Mouse (Mus musculus) c-Kit-positive CD71-positive TER-119-negative erythroid progenitor cells, embryonic 14.5 days (primary cell): ENCODE results near the gene Slc39a9.

ENCODE experiments used
- DNase-seq: peaks from one replicate; pipeline ENCODE4 v3.0.0-alpha.2; 2013; ENCODE audit warnings: low read depth

The Slc39a9 gene

GRCm38 (mm10) chr12:80719141-80719540 is 75.5 kb downstream of the Slc39a9 start:
- no peak for DNase-seq

DNA sequence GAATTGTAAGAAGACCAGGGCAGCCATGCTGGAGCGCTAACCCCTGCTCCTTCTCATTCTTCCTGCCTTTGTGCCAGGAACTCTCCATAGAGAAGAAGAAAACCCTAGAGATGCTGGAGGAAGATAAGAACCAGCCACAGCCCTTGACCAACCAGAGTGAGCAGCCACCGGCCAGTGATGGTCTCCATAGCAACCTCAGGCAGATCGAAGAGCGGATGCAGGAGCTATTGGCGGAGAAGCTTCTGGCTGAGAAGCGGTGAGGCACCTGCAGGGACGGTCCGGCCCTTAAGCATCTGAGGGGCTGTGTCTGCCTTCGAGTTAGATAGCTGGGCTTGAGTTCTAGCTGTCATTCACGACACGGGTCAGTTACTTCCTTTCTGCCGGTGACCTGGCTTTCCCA is 76.8 kb downstream of the Slc39a9 start:
- DNase-seq, result no peak

GRCm38 (mm10) chr12:80721458-80721857 is 77.8 kb downstream of the Slc39a9 start:
- no peak for DNase-seq

- DNase-seq, result peak; percentile 65
Measured at GRCm38 (mm10) chr12:80724853-80725559, 81.3 kb downstream of the Slc39a9 start.

DNA sequence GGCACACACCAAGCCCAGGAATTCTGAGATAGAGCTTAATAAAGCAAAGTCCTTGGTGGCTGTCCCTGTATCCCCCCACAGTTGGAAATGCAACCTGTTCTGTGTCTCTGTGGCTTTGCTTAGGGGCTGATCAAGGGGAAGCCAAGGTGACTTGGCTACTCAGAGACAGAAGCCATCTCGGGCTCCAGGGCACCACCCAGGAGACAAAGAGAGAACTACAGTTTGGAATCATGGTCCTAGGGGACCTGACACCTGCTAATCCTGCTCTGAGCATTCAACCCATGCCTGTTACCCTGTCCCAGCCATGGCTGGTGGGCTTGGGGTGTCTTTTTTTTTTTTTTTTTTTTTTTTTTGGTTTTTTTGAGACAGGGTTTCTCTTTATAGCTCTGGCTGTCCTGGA is 84.5 kb downstream of the Slc39a9 start:
- DNase-seq, result no peak

- DNase-seq, result no peak
Measured at GRCm38 (mm10) chr12:80728814-80729213, 85.1 kb downstream of the Slc39a9 start.

DNA sequence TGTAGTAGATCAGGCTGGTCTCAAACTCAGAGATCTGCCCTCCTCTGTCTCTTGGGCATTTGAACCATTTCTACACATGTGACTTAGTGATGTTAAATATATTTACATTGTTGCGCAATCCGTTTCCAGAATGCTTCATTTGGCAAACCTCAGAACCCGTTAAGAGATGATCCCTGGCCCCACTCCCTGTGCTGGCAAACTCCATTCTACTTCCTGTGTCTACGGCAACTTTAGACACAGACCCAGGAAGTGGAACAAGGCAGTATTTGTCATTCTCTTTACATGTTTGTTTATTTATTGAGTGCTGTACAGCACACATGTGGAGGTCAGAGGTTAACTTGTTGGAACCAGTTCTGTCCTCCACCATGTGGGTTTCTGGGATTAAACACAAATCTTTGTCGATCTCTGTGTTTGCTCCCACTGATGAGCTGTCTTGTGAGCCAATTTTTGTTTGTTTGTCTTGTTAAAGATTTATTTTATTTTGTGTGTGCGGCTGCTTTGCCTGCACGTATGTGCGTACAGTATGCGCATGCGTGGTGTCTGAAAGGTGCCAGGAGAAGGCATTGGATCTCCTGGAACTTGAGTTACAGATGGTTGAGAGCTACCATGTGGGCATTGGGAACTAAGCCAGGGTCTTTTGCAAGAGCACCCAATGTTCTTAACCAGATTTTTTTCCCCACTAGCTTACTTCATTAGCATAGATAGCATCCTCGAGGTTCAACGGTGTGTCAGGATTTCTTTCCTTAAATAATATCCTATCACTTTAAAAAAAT is 86.3 kb downstream of the Slc39a9 start:
- no peak for DNase-seq

GRCm38 (mm10) chr12:80730567-80730966 is 86.9 kb downstream of the Slc39a9 start:
- no peak for DNase-seq
